ENCODE assay signal across 9 mouse cellular contexts in genomic region chr12:102633083-102633501, GRCm38 (mm10).
DNase-seq lines count a peak whose midpoint lies in the region; ATAC-seq lines count a peak whose summit lies in the region.
"Had no signal": no experiment of that assay in that cellular context is flagged by ENCODE, and none has a peak within 500 bp of the region (broad histone marks: within the 10 kb centered on the region; RNA-seq: fewer than 3 reads in every experiment).

No protein-coding gene starts in this region.

- peak overlapping the region; percentile 9; the same call in 1 of the 2 replicates for H3K27ac ChIP-seq in limb, embryonic 10.5 days
- no peak overlapping the region for H3K27ac ChIP-seq in midbrain, embryonic 13.5 days
- H3K27ac ChIP-seq: limb, embryonic 13.5 days had no signal

- no peak overlapping the region for H3K4me2 ChIP-seq in midbrain, embryonic 13.5 days (replicated peaks)
- H3K4me2 ChIP-seq: limb, embryonic 13.5 days had no signal

- H3K9ac ChIP-seq in midbrain, embryonic 13.5 days (replicated peaks) = no peak overlapping the region
- H3K9ac ChIP-seq: limb, embryonic 13.5 days had no signal

- 63% methylated on average over 4 of the region's 4 CpGs for WGBS in limb, embryonic 10.5 days
- WGBS in midbrain, embryonic 13.5 days = 49% methylated on average over 4 of the region's 4 CpGs

- no peaks in the 10 kb centered on the region for H3K36me3 ChIP-seq in limb, embryonic 10.5 days
- H3K36me3 ChIP-seq in midbrain, embryonic 13.5 days = no peaks in the 10 kb centered on the region
- H3K36me3 ChIP-seq: limb, embryonic 13.5 days had no signal

- ATAC-seq in midbrain, embryonic 13.5 days = no peak

- peaks cover 16% of the 10 kb centered on the region for H3K4me1 ChIP-seq in limb, embryonic 10.5 days
- peaks cover 28% of the 10 kb centered on the region for H3K4me1 ChIP-seq in midbrain, embryonic 13.5 days (replicated peaks)

- H3K4me3 ChIP-seq in limb, embryonic 10.5 days = no peak overlapping the region
- H3K4me3 ChIP-seq in midbrain, embryonic 13.5 days (replicated peaks) = no peak overlapping the region
- H3K4me3 ChIP-seq: limb, embryonic 13.5 days had no signal

- no peaks in the 10 kb centered on the region for H3K27me3 ChIP-seq in limb, embryonic 10.5 days (ENCODE audit: low read depth, poor library complexity, severe bottlenecking)
- H3K27me3 ChIP-seq in midbrain, embryonic 13.5 days = no peaks in the 10 kb centered on the region
- H3K27me3 ChIP-seq: limb, embryonic 13.5 days had no signal

- peak; percentile 24 for DNase-seq in gastrocnemius, adult 18-20 months (ENCODE audit: low spot score)
- no peak for DNase-seq in gastrocnemius, postnatal 25 days
- peak; percentile 24 for DNase-seq in ovary, adult 18-20 months (ENCODE audit: low spot score)
- no peak for DNase-seq in ovary, postnatal 10 days (ENCODE audit: low spot score)
- DNase-seq in cerebellum, postnatal 14 days = peak; percentile 70 to 71
- no peak for DNase-seq in limb, embryonic 10.5 days (ENCODE audit: low spot score)
- no peak for DNase-seq in layer of hippocampus, adult 8-10 months (ENCODE audit: low spot score in 2 of 2)

- H3K9me3 ChIP-seq in limb, embryonic 10.5 days (replicated peaks) = no peaks in the 10 kb centered on the region
- H3K9me3 ChIP-seq in midbrain, embryonic 13.5 days = no peaks in the 10 kb centered on the region
- H3K9me3 ChIP-seq: limb, embryonic 13.5 days had no signal

Comparison
In these comparisons a context has a peak if more than half of its experiments do, and no peak if none do; other contexts are left out.
1. DNase-seq: peak in gastrocnemius, adult 18-20 months (single experiment), ovary, adult 18-20 months (single experiment) and cerebellum, postnatal 14 days (2 of 2); none in gastrocnemius, postnatal 25 days (single experiment), ovary, postnatal 10 days (single experiment), limb, embryonic 10.5 days (single experiment) and layer of hippocampus, adult 8-10 months (0 of 2).